Mouse (Mus musculus) MEL-GATA-1-ER (cell line): ENCODE measurements at regions not wholly inside any gene's neighbourhood (a gene's known extent, or its start where the extent isn't known, plus 50 kb on each side); places are given as distances from the start of the nearest gene placed in this dataset.

Experiments used
- DNase-seq: peaks from one replicate; pipeline ENCODE4 v3.0.0-alpha.2; 2012; ENCODE audit warnings: low read depth; ENCODE audit errors: extremely low read depth

DNA sequence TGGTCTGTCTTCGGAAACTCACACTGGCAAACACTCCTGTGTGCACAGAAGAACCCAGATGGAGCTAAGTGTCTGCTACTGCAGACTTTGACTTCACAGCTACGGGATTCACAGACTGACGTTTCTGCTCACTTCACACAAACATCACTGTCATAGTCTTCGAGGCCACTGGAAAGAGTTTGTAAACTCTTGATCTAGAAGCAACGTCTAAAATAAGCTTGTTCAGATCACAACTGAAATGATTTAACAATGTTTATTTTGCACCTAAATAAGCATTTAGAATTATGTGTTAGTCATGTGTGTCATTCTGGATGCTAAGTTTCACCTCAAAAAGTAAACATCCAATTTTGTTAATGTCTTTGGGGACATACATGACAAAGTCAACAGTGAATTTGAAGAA lies 221.7 kb downstream of the Gm19410 start:
- no peak for DNase-seq

DNA sequence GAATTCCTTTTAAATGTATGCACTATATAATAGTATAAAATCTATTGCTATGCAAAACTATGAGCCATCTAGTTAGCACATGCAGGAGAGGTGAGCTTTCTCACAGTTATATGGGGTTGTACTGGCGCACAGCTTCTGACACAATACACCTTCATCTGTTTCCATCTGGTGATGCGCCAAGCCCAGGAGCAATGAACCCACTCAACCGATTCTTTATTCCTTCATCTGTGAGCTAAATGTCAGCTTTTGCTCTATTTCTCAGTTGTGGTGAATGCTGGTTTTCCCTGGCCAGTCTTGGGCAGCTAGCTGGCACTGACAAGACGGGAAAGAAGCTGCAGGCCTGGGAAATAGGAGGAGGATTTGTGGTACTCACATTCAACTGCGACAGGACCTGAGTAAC lies 225.4 kb downstream of the Gm19410 start:
- DNase-seq: no peak

DNA sequence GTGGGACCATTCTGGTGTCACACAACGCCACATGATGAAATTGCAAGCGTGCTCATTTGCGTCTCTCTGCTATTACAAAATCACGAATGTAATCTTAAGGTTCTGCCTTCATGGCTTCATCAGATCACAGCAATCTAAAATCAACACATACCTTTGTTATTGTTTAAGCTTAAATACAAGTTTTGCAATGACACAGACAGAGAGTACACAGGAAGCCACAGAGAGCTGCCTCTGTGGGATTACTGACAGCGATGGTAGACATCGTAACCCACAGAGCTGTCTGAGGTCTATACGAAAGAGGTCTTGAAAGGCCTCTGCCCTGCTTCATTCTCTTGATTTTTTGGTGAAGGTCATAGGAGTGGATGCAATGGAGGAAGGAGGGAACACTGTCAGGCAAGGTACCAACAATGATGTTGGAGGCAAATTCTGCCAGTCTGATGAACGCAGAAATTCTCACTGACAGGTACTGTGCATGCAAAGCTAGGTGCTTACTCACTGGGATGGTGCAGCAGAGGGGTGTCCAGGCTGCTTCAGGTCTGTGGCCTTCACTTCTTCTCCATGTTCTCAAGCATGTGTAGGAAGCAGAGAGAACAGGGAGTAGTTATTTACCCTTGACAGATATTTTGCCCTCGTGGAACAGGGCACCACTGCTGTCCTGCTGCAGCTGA lies 226.5 kb downstream of the Gm19410 start:
- DNase-seq: no peak

DNA sequence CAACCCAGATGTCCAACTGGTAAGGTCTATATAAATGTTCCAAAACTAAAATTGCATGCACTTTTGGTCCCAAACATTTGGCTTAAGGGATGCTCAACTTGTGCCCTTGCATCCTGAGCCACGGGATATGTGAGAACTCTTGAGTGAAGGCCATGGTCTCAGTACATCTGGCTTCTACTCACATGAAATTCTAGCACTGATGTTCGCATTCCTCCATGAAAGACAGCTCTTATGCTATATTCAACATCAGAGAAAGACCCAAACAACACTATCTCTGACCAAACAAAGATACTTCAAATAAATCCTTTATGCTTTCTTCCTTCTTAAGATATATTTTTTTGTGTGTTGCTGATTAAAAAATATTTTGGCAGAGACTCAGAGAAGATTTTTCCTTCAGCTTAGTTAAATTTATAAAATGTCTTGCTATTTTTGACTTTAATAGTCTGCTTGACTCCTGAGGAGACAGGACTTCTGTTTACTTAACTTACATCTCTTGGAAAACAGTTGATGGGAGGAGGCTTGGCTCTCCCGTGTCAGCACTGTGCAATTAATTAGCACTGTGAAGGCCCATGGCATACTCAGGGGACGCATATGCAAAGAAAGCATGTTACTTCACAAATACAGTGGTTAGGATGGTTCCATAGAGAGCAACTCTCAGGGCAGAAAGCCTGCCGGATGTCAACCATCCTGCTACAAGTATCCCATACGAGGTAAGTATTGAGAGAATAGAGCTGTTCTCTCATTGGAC lies 230.9 kb downstream of the Gm19410 start:
- DNase-seq: no peak

DNA sequence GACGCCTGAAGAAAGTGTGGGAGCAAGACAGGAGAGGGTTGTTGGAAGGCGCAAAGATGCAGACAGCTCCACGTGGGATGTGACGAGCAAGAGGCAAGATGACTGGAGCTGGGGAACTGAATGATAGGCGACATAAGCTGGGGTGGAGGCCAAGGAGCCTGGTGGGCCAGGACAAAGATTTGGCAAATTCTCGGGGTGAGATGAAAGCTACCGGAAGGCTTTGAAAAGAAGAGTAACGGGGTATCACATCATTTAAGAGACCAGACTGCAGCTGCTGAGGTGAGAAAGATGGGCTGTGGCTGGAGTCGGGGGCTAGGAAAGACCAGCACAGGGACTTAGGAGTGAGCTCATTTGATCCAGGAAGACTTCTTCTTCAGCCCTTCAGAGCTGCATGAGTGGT lies 234.0 kb downstream of the Gm19410 start:
- DNase-seq: no peak

DNA sequence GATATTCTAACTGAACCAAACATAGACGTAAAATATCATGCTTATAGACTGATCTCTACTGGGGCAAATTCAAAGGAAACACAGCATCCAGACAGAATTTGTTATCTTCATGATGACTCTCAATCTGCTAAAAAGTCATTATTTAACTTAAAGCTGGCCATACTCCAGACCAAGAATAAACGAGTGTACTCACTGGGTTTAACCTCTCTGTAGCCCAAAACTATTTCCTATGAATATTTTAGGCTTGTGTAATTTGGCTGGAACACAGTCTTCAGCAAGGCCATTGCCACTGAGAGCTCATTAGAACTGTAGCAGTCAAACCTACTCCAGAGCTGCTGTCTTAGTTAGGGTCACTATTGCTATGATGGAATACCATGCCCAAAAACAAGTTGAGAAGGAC lies 238.8 kb downstream of the Gm19410 start:
- DNase-seq: no peak

DNA sequence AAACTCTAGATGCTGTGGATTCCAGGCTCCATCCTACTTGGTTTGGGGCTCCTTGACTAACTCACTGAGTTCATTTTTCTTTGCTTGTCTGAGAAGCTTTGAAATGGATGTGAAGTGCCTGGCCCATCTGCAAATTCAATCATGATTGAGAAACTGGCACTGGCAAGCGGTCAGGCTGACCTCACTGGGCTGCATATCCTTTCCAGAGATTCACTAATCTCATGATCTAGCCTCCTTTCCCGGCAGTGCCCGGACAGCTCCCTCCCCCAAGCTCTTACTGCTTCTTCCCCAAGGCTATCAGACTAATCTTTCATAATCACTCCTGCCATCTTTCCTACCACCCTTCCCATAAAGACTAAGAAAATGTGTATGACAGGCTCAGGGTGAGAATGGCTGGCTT lies 239.9 kb downstream of the Gm19410 start:
- DNase-seq: no peak

DNA sequence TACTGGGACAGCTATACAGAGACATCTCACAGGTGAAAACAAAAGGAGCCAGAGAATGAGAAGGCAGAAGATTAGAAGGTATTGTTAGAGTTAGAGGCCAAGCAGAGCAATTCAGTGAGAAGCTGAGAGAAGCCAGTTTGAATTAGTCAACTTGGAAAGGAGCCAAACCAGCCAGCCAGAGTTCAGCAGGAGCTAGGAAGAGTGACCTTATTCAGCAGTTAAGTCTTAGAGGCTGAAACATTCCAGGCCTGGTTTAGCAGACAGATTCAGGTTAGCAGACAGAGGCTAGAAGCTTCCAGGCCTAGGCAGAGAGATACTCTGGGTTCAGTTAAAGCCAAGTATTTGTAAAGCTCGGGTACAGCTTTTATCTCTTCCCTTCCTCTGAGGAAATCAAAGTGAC lies 242.1 kb downstream of the Gm19410 start:
- no peak for DNase-seq

DNA sequence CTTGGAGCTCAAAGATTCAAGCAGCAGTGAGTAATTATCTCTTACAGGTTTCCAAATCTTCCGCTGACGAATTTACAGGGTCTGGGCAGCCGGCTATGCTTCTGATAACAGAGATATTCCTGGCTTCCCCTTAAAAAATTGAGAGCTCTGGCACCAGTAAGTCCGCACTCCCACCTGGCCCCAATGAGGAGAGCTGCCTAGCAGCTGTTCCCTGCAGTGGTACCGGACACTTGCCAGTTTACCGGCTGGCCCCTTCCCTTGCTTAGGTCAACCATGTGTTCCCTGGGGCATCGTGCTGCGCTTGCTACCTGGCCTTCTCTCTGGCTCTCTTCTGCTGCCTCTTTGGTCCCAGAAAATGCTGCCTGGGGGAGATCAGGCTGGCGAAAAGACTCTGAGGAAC lies 244.0 kb downstream of the Gm19410 start:
- DNase-seq: no peak

DNA sequence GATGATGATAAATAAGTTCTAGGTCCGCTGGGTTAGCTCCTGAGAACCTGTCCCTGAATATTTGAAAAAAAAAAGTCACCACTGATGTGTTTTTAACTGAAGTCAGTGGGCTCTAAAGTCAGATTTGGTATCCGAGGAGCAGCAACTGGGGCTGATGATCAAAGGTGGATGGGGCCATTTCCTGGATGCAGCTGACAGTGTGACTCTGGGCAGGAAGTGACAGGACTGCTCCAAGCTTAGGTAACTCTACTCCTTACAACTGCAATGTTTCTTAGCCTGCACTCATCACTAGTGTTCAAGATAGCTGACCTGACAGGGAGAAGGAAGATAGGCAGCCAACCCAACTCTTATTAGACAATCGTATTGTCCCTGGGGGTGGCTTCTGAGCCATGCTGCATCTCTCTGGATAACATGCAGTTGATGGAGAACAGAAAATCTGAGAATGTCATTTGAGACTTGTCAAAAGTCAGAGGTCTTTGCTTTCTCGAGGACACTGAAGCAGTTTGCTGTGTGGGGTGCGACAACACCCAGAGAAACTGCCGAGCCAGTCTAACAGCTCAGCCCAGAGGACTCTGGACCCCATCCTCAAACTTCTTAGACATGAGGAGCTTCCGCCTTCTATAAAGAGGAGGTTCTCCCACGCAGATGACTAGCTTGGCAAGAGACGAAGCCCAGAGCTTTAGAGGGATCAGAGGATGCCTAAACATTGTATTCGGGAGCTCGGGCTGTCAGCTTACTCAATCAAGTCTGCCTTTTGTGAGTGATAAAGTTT lies 245.0 kb downstream of the Gm19410 start:
- DNase-seq: no peak

DNA sequence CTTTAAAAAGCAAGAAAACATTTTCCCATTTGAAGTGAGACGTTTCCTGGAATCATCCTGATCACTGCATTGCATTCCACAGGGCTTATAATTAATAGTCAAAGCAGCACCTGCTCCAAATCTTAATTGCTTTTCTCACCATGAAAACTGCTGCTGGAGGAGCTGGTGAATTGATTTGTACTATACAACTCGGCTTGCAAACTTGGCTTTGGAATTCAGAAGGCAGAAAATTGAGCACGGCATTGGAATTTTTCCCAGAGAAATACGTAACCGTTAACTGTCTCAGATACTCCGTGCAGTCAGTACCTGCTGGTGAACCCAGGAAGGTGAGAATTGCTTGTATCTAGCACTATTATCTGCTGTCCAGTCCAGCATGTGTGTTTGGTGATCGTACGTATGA lies 249.3 kb downstream of the Gm19410 start:
- DNase-seq: no peak

DNA sequence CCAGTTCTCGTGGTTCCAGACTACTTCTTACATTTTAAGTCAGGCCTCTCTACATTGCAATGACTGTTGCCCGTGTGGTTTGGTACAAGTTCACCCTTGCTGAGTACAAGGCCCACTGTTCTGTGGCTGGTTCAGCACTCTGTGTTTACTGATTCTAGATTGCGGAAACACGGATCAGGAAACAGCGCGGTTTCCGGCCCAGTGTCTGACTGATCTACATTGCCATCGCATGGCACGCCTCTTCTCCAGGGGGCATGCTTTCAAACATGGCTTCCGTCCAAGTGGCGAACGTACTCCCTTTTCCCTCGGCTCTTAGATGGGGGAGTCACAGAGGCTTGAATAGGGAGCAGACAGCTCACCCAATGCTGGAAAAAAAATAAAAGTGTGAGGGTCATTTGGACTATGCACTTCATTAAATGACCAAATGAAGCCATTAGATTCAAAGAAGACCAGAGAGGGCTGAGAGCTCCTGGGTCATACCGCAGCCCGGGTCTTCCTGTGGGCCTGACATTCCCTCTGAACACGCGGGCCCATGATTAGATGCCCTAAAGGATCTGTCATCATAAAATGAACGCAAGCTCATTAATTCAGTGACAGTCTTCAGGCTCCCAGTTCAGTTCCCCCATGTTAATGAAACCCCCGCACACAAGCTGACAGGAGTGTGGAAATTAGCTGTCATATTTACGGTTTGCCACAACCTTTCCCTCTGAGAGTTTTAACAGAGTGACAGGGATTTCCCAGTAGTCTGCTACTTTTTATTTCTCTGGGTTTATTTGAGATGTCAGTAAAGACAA lies 250.9 kb downstream of the Gm19410 start:
- DNase-seq: no peak

DNA sequence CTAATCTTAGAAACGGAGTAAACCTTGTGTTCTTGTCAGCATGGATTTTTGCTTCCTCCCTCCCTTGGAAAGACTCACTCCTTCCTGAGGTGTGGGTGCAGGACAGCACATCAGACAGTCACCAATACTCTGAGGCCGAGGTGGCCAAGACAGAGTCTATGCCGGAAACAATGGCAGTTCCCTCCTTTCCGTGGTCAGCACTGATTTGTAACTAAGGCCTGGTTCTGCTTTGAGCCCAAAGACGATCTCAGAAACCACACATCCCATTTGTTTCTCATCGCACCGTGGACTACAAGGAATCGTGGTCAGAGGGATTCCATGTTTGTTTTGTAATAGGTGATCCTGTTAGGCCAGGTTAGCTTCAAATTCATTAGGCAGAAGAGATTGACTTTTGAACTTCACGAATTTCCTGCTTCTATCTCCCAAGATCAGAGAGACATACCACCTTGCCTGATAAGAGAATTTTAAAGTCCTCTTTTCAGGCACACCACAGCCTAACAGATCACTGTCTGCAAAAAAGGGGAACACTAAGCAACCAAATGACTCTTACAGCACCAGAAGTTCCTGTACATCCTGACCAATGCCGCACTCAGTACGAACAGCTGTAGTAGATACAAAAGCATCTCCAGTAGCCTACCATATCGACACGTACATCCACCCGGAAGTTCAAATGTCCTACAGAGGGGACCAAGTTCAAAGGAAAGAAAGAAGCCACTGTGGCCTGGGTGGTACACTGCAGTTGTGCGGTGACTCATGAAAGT lies 253.6 kb downstream of the Gm19410 start:
- DNase-seq: no peak

DNA sequence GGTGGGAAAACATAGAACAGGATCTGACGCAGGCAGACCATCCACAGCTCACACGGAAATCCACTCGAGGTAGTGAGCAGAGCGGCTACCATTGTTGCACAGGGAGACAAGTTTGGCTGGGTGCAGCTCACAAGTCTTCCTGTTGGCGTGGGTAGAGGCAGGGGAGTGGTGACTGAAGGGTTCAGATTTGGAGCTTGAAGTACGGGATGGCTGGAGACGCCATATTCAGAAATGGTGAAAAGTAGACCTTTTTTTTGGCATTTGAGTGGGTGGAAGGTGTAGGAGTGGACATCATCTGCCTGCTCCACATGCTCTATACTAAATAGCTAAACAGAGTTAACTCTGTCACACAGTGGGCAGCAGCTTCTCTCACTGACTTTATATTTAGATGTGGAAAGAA lies 254.3 kb downstream of the Gm19410 start:
- no peak for DNase-seq

DNA sequence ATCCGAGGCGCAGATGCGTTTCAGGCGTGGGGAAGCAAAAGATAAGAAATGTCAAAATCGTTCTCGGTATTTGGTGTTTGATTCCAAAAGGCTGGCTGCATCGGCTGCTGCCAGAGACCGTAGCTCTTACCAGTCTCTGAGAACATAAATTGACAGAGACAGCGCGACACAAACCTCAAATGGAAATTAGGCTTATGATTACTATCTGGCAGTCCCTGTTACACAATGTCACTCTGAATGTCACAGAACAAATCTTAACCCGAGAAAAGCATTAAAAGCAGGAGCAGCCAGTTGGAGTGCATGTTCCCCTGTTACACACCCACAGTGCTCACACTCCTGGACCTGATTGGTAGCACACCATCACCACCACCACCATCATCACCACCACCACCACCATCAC lies 262.0 kb downstream of the Gm19410 start:
- DNase-seq: no peak

DNA sequence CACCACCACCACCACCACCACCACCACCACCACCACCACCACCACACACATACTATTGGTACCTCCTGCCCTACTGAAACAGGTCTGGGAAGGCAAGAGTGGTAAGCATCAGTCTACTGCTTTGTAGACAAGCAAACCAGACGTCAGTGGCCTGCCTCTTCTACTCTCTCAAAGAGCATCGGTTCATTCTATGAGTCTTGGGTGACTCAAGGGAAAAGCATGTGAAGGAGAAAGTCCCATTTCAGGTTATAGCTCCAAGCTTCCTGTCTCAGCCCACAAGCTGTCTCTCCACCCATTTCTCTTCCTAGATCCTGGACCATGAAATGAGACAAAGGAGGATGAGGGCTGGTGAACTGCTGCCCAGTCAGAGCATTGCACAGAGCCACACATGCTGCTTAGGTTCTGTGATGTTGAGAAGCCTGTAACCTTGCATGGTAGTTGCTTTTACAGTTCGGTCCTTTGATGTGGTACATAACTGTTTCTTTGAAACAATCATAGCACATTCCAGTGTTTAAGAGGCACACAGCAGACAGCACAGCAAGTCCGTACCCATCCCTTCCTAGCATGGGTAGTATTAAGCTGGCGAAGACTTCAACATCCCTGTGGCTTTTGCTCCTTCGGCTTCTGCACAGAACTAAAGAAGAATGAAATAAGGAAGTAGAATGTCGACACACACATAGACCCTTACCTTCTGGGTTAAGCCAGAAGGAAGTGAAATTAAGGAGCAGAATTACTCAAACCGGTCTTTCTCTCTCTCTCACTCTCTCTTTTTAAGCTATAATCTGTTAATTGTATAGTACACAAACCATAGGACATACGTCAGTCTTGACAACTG lies 262.7 kb downstream of the Gm19410 start:
- DNase-seq: no peak

DNA sequence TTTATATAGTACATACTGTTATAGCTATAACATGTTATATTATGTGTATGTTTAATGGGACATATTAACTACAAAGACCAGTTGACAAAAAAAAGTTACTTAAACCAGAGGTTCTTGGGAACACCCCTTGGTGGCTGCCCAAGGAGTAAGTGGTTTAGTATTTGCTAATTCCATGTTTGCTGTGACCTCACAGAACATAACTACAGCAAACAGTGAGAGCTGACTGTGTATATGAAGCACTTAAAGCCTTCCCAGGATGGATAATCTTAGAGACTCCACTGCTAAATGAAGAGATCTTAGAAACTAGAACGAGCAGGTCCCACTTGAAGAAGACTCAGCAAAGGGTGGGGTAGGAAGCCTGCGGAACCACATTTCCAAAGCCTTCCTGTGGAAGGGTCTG lies 263.9 kb downstream of the Gm19410 start:
- no peak for DNase-seq

DNA sequence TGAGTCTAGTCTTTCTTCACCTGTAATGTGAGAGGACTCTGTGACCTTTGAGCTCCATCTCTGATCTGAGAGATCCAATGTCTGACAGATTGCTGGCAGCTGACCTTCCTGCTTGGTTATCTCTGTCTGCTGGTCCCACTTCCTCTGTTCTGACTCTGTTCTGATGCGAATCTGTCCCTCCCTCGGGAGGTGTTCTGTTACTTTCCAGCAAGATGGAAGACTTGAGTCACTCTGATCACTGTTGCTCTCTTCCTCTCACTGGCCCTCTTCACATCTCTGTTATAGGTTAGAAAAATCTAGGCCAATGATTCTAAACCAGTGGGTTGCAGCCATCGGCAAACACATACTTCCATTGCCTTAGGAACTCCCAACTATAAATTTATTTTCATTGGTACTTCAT lies 264.6 kb downstream of the Gm19410 start:
- no peak for DNase-seq

DNA sequence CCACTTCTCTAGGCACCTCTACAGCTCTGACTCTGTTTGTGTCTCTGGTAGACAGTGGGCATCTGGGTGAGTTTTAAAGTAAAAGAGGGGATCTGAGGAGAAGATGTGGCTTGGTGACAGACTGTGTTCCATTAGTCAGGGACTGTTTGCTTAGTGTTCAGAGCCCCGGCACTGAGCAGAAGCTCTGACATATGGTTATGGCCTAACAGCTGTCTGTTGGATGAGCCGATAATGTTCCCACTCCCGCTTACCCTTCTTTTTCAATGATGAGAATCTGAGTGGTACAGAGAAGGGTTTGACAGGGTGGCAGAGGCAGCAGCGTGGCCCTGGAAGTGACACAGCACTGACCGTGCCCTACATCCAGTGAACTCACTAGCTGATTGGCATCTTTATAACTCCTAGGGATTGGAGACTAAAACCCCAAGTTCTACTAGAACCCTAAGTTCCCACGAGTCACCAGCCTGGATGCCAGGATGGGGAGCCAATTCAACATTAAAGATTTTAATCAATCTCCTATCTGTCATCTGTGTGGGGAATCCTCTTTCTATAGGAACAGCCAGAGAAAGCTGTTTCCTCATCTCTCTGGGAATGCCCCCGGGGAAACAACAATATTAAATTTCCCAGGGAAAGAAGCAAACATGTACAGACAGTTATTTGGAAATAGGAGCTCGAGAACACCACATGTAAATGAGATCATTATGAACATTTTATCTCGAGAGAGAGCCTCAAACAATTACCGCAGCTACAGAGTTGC lies 266.6 kb downstream of the Gm19410 start:
- DNase-seq: no peak
